Mouse (Mus musculus): ENCODE data around the gene Washc4.

Gene Washc4

GRCm38 (mm10) chr10:83603956-83604564, 60.5 kb downstream of the Washc4 start:
- peak; percentile 47 to 55 for DNase-seq

GRCm38 (mm10) chr10:83605637-83606183, 62.2 kb downstream of the Washc4 start:
- DNase-seq = no peak

- no peak for DNase-seq
These were observed 63.6 kb downstream of the Washc4 start for GRCm38 (mm10) chr10:83607111-83607510.

- DNase-seq = no peak
These were observed 65.0 kb downstream of the Washc4 start for GRCm38 (mm10) chr10:83608596-83608995.

GRCm38 (mm10) chr10:83610518-83610917, 67.0 kb downstream of the Washc4 start:
- DNase-seq = no peak

GRCm38 (mm10) chr10:83611863-83612262, 68.3 kb downstream of the Washc4 start:
- DNase-seq = no peak

- DNase-seq = no peak
These were observed 69.2 kb downstream of the Washc4 start for GRCm38 (mm10) chr10:83612648-83613215.

- DNase-seq = peak; percentile 63 to 73
These were observed 73.8 kb downstream of the Washc4 start for GRCm38 (mm10) chr10:83617366-83617765.

- DNase-seq = peak; percentile 84 to 87
These were observed 75.4 kb downstream of the Washc4 start for GRCm38 (mm10) chr10:83618819-83619440.

- peak; percentile 93 to 95 for DNase-seq
These were observed 77.0 kb downstream of the Washc4 start for GRCm38 (mm10) chr10:83620350-83621055.

GRCm38 (mm10) chr10:83624065-83624464, 80.5 kb downstream of the Washc4 start:
- DNase-seq = peak; percentile 56 to 62

GRCm38 (mm10) chr10:83624841-83625240, 81.3 kb downstream of the Washc4 start:
- peak; percentile 84 to 85 for DNase-seq

GRCm38 (mm10) chr10:83627113-83627687, 83.6 kb downstream of the Washc4 start:
- DNase-seq = no peak

GRCm38 (mm10) chr10:83628241-83628640, 84.7 kb downstream of the Washc4 start:
- peak; percentile 54 to 64 for DNase-seq

- DNase-seq = peak; percentile 63 to 71
These were observed 85.7 kb downstream of the Washc4 start for GRCm38 (mm10) chr10:83629190-83629781.

- no peak for DNase-seq
These were observed 86.3 kb downstream of the Washc4 start for GRCm38 (mm10) chr10:83629878-83630277.

- DNase-seq = peak; percentile 89 to 93
These were observed 87.3 kb downstream of the Washc4 start for GRCm38 (mm10) chr10:83630899-83631298.

- peak; percentile 78 for DNase-seq
These were observed 88.2 kb downstream of the Washc4 start for GRCm38 (mm10) chr10:83631775-83632174.

- peak; percentile 58 to 72 for DNase-seq
These were observed 89.3 kb downstream of the Washc4 start for GRCm38 (mm10) chr10:83632806-83633374.

GRCm38 (mm10) chr10:83634461-83634860, 90.9 kb downstream of the Washc4 start:
- peak; percentile 48 to 59 for DNase-seq

GRCm38 (mm10) chr10:83636191-83636590, 92.6 kb downstream of the Washc4 start:
- DNase-seq = no peak

- DNase-seq = peak; percentile 50 to 65
These were observed 93.7 kb downstream of the Washc4 start for GRCm38 (mm10) chr10:83637295-83637694.
